Mouse (Mus musculus): ENCODE data around the gene Zmynd11. TPM values are rescaled to one million over a fixed set of nuclear protein-coding genes. Genes with fewer than 3 reads are reported as not detected.

Gene Zmynd11
- polyA plus RNA-seq, 1 experiment from 2014 or later: 152 TPM

- no peaks in the 10 kb centered on the region for H3K4me1 ChIP-seq (replicated peaks)
- no peaks in the 10 kb centered on the region for H3K27me3 ChIP-seq
- no peak for ATAC-seq (ENCODE audit: low FRiP score, low read depth)
- H3K9me3 ChIP-seq: no peaks in the 10 kb centered on the region
- no peak overlapping the region for H3K9ac ChIP-seq
- H3K36me3 ChIP-seq: 0 out of 2 replicates have a peak, but pooled peaks cover 3% of the 10 kb centered on the region
- H3K4me3 ChIP-seq: no peak overlapping the region
- 92% methylated on average over 13 of the region's 13 CpGs for WGBS
- no peak overlapping the region for H3K4me2 ChIP-seq
- H3K27ac ChIP-seq (replicated peaks): no peak overlapping the region
These were observed 116.4 kb downstream of the Zmynd11 start for GRCm38 (mm10) chr13:9648716-9649115.

- Histone ChIP-seq H3K27ac (replicated peaks) (no peak overlapping the region), H3K36me3 (0 out of 2 replicates have a peak, but pooled peaks cover 3% of the 10 kb centered on the region), H3K4me1 (replicated peaks) (no peaks in the 10 kb centered on the region), H3K4me3 (no peak overlapping the region), H3K9ac (no peak overlapping the region), H3K9me3 (no peaks in the 10 kb centered on the region), H3K4me2 (no peak overlapping the region), H3K27me3 (no peaks in the 10 kb centered on the region)
- no peak for ATAC-seq (ENCODE audit: low FRiP score, low read depth)
- 71% methylated on average over 3 of the region's 3 CpGs for WGBS
These were observed 127.2 kb downstream of the Zmynd11 start for GRCm38 (mm10) chr13:9637949-9638348.

- no peak for ATAC-seq (ENCODE audit: low FRiP score, low read depth)
- Histone ChIP-seq H3K4me1 (replicated peaks) (no peaks in the 10 kb centered on the region), H3K27ac (replicated peaks) (no peak overlapping the region), H3K36me3 (0 out of 2 replicates have a peak, but pooled peaks cover 3% of the 10 kb centered on the region), H3K9ac (no peak overlapping the region), H3K4me2 (no peak overlapping the region), H3K4me3 (no peak overlapping the region), H3K27me3 (no peaks in the 10 kb centered on the region), H3K9me3 (no peaks in the 10 kb centered on the region)
- WGBS: 57% methylated on average over 4 of the region's 4 CpGs
These were observed 128.6 kb downstream of the Zmynd11 start for GRCm38 (mm10) chr13:9636505-9636904.

- WGBS: 86% methylated on average over 2 of the region's 2 CpGs
- no peak for ATAC-seq (ENCODE audit: low FRiP score, low read depth)
These were observed 129.2 kb downstream of the Zmynd11 start for GRCm38 (mm10) chr13:9635951-9636350.

More at GRCm38 (mm10) chr13:9635951-9636350, 129.2 kb downstream of the Zmynd11 start:
- Histone ChIP-seq H3K36me3 (0 out of 2 replicates have a peak, but pooled peaks cover 3% of the 10 kb centered on the region), H3K9ac (no peak overlapping the region), H3K4me3 (no peak overlapping the region), H3K9me3 (no peaks in the 10 kb centered on the region), H3K27ac (replicated peaks) (no peak overlapping the region), H3K4me1 (replicated peaks) (no peaks in the 10 kb centered on the region), H3K27me3 (no peaks in the 10 kb centered on the region), H3K4me2 (no peak overlapping the region)
